Mouse (Mus musculus) embryonic facial prominence, embryonic 15.5 days (tissue): ENCODE measurements around the gene Rps29. TPM values are rescaled to one million over a fixed set of nuclear protein-coding genes. Genes with fewer than 3 reads are reported as not detected.

ENCODE experiments used
- ATAC-seq: fragments of 200-750 bp; cut with Nextera tagmentation; 2 replicates; pipeline ENCODE4 v1.8.0; 2017; ENCODE audit warnings: low read depth, moderate TSS enrichment; ENCODE audit not compliant: insufficient number of reproducible peaks, low FRiP score, low TSS enrichment
- H3K27ac ChIP-seq: fragments of 300-500 bp; sonication (generic); replicated peaks from 2 replicates; pipeline ENCODE4 v1.5.1; 2015; ENCODE audit warnings: mild to moderate bottlenecking, inconsistent platforms
- H3K27me3 ChIP-seq: fragments of 300-500 bp; sonication (generic); 2 replicates; pipeline ENCODE4 v1.6.1; 2015; ENCODE audit warnings: inconsistent platforms
- H3K36me3 ChIP-seq: fragments of 300-500 bp; sonication (generic); 2 replicates; pipeline ENCODE4 v1.6.1; 2015; ENCODE audit warnings: mild to moderate bottlenecking, inconsistent platforms
- H3K4me1 ChIP-seq: fragments of 300-500 bp; sonication (generic); 2 replicates; pipeline ENCODE4 v1.6.1; 2015; ENCODE audit warnings: inconsistent platforms
- H3K4me2 ChIP-seq: fragments of 300-500 bp; sonication (generic); replicated peaks from 2 replicates; pipeline ENCODE4 v1.6.1; 2015; ENCODE audit warnings: mild to moderate bottlenecking, inconsistent platforms
- H3K4me3 ChIP-seq: fragments of 300-500 bp; sonication (generic); replicated peaks from 2 replicates; pipeline ENCODE4 v1.5.1; 2015; ENCODE audit warnings: mild to moderate bottlenecking, inconsistent platforms
- H3K9ac ChIP-seq: fragments of 300-500 bp; sonication (generic); 2 replicates; pipeline ENCODE4 v1.6.1; 2015; ENCODE audit warnings: inconsistent platforms
- H3K9me3 ChIP-seq: fragments of 300-500 bp; sonication (generic); replicated peaks from 2 replicates; pipeline ENCODE4 v1.6.1; 2016; ENCODE audit warnings: inconsistent platforms
- WGBS: fragments of 180-500 bp; shearing (Covaris S2); methylation state at CpG from one replicate; pipeline ENCODE4 v1.1.7; 2015; 5-methylcytosine and 5-hydroxymethylcytosine counted together
- microRNA-seq: library from miRNA; unstranded; fragments of <30 nt; microRNA quantifications from one replicate; pipeline ENCODE4, GENCODE M21; 2016; ENCODE audit warnings: borderline number of aligned reads
- polyA plus RNA-seq: library from polyadenylated mRNA; unstranded; fragments of >200 nt; fragmentation: Nextera tagmentation; extraction: Ambion mirVana; gene quantifications from 2 replicates; pipeline ENCODE4 v1.2.1, GENCODE M21; 2015

Gene Rps29
- polyA plus RNA-seq, 1 experiment from 2014 or later = 1,796 TPM

DNA sequence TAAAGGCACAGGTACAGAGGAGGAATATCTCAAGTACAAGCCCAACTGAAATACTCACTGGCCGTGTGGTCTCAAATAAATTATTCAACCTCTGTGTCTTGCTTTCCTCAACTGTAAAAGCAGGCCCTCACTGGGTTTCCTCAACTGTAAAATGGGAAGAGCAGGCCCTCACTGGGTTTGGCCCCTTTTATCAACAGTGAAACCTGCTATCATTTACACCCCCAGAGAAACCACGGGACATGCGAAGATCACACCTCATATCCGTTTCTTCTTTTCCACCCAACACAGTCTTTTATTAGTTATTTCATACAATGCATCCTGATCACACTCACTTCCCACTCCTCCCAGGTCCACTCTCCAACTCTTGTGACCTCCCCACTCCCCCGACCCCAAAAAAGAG lies 33.9 kb downstream of the Rps29 start:
- Histone ChIP-seq H3K27me3 (no peaks in the 10 kb centered on the region), H3K9me3 (no peaks in the 10 kb centered on the region), H3K9ac (no peak overlapping the region), H3K4me2 (no peak overlapping the region), H3K4me3 (no peak overlapping the region), H3K36me3 (no peaks in the 10 kb centered on the region), H3K27ac (no peak overlapping the region), H3K4me1 (no peaks in the 10 kb centered on the region)
- no peak for ATAC-seq
- WGBS = 95% methylated on average over 5 of the region's 5 CpGs

GRCm38 (mm10) chr12:69122801-69123200 lies 36.2 kb downstream of the Rps29 start:
- no peaks in the 10 kb centered on the region for H3K27me3 ChIP-seq
- 91% methylated on average over 11 of the region's 11 CpGs for WGBS
- H3K9me3 ChIP-seq = no peaks in the 10 kb centered on the region
- no peak overlapping the region for H3K4me3 ChIP-seq
- no peak overlapping the region for H3K4me2 ChIP-seq
- no peak overlapping the region for H3K9ac ChIP-seq
- H3K27ac ChIP-seq = no peak overlapping the region
- H3K4me1 ChIP-seq = no peaks in the 10 kb centered on the region
- ATAC-seq = no peak
- no peaks in the 10 kb centered on the region for H3K36me3 ChIP-seq

- Histone ChIP-seq H3K36me3 (no peaks in the 10 kb centered on the region), H3K4me3 (no peak overlapping the region), H3K4me1 (no peaks in the 10 kb centered on the region), H3K27me3 (no peaks in the 10 kb centered on the region), H3K9ac (no peak overlapping the region), H3K4me2 (no peak overlapping the region), H3K27ac (no peak overlapping the region), H3K9me3 (no peaks in the 10 kb centered on the region)
- ATAC-seq = no peak
- WGBS = 80% methylated on average over 6 of the region's 6 CpGs
These were observed 39.1 kb downstream of the Rps29 start for GRCm38 (mm10) chr12:69119908-69120307.

Small RNA genes within 50 kb of the gene (microRNA-seq; reads per million reads assigned to microRNA genes)
- gene Gm47287 (not detected), gene Gm47295 (not detected)

Other genes with a start within 250 kb of the Rps29 start
- 16.6 and 16.8 TPM in 2 replicates for gene Lrr1, start 9.6 kb upstream of the Rps29 start, polyA plus RNA-seq
- 529 and 569 TPM in 2 replicates for gene Rpl36al, start 24.9 kb upstream of the Rps29 start, polyA plus RNA-seq
- 57.5 and 60.7 TPM in 2 replicates for gene Mgat2, start 25.0 kb upstream of the Rps29 start, polyA plus RNA-seq
- 24.5 and 26.0 TPM in 2 replicates for gene Gm49383, start 37.9 kb upstream of the Rps29 start, polyA plus RNA-seq
- 11.0 and 14.2 TPM in 2 replicates for gene Dnaaf2, start 39.2 kb upstream of the Rps29 start, polyA plus RNA-seq
- 17.5 and 20.8 TPM in 2 replicates for gene Gm49384, start 45.1 kb upstream of the Rps29 start, polyA plus RNA-seq
- 20.1 and 22.3 TPM in 2 replicates for gene Pole2, start 69.0 kb upstream of the Rps29 start, polyA plus RNA-seq
- 10.2 and 11.1 TPM in 2 replicates for gene Klhdc1, start 82.0 kb upstream of the Rps29 start, polyA plus RNA-seq
- 122 and 123 TPM in 2 replicates for gene Klhdc2, start 137.5 kb upstream of the Rps29 start, polyA plus RNA-seq
- 92.5 and 95.0 TPM in 2 replicates for gene Nemf, start 198.0 kb upstream of the Rps29 start, polyA plus RNA-seq
- gene Arf6, start 213.0 kb upstream of the Rps29 start, polyA plus RNA-seq = 71.4 and 78.4 TPM in 2 replicates
- gene Gm9887, start 213.3 kb upstream of the Rps29 start, polyA plus RNA-seq = 2.8 and 4.0 TPM in 2 replicates